Mouse (Mus musculus): Measurements from ENCODE around the gene Farsb. TPM values are rescaled to one million over a fixed set of nuclear protein-coding genes. Genes with fewer than 3 reads are reported as not detected.
A peak's percentile ranks its signal among the peaks of the same experiment; 100 is the strongest.

The Farsb gene
- 139 and 163 TPM in 2 replicates for polyA plus RNA-seq (2015; fragmentation: Nextera tagmentation; extraction: Ambion mirVana)

- WGBS (ENCODE audit: insufficient replicate concordance), result under 1% methylated on average over 31 of the region's 31 CpGs
- ATAC-seq (ENCODE audit: low read depth), result peak; percentile 97
- H3K9ac ChIP-seq, result peak within 1 kb of the TSS; percentile 89
Measured at GRCm38 (mm10) chr1:78488752-78489492, at the start of gene Farsb. Gene Farsb, minus strand, starts transcription at chr1:78488897.

GRCm38 (mm10) chr1:78538396-78538795 is 49.7 kb upstream of the Farsb start:
- Histone ChIP-seq H3K27me3 (no peaks in the 10 kb centered on the region), H3K4me2 (no peak overlapping the region), H3K9ac (no peak overlapping the region), H3K36me3 (no peaks in the 10 kb centered on the region), H3K27ac (no peak overlapping the region), H3K4me1 (replicated peaks) (peaks cover 28% of the 10 kb centered on the region), H3K4me3 (replicated peaks) (no peak overlapping the region), H3K9me3 (replicated peaks) (no peaks in the 10 kb centered on the region)
- 65% methylated on average over 5 of the region's 5 CpGs for WGBS (ENCODE audit: insufficient replicate concordance)
- no peak for DNase-seq
- no peak for ATAC-seq (ENCODE audit: low read depth)

More at GRCm38 (mm10) chr1:78488752-78489492, at the start of gene Farsb:
- H3K4me3 ChIP-seq (replicated peaks), result peak within 1 kb of the TSS; percentile 95
- peak within 1 kb of the TSS; percentile 74 for H3K27ac ChIP-seq
- peaks cover 47% of the 10 kb centered on the region for H3K4me1 ChIP-seq (replicated peaks)
- peak; percentile 86 for DNase-seq
- peak within 1 kb of the TSS; percentile 83 for H3K4me2 ChIP-seq
- peaks cover 16% of the 10 kb centered on the region; the same call in 1 of the 2 replicates for H3K36me3 ChIP-seq
- H3K9me3 ChIP-seq (replicated peaks), result no peaks in the 10 kb centered on the region
- H3K27me3 ChIP-seq, result no peaks in the 10 kb centered on the region

GRCm38 (mm10) chr1:78537494-78538010 is 48.9 kb upstream of the Farsb start:
- Histone ChIP-seq H3K4me1 (replicated peaks) (peaks cover 28% of the 10 kb centered on the region), H3K9me3 (replicated peaks) (no peaks in the 10 kb centered on the region), H3K27me3 (no peaks in the 10 kb centered on the region), H3K36me3 (no peaks in the 10 kb centered on the region), H3K27ac (no peak overlapping the region), H3K4me3 (replicated peaks) (peak overlapping the region; percentile 36), H3K9ac (peak overlapping the region; percentile 34; the same call in 1 of the 2 replicates), H3K4me2 (peak overlapping the region; percentile 62)
- peak; percentile 8 for DNase-seq
- WGBS (ENCODE audit: insufficient replicate concordance), result 14% methylated on average over 16 of the region's 16 CpGs
- ATAC-seq (ENCODE audit: low read depth), result peak; percentile 67

GRCm38 (mm10) chr1:78536310-78537164 is 47.8 kb upstream of the Farsb start:
- Histone ChIP-seq H3K9ac (no peak overlapping the region), H3K4me1 (replicated peaks) (peaks cover 28% of the 10 kb centered on the region), H3K4me2 (peak overlapping the region; percentile 62), H3K4me3 (replicated peaks) (no peak overlapping the region), H3K36me3 (no peaks in the 10 kb centered on the region), H3K27ac (no peak overlapping the region), H3K27me3 (no peaks in the 10 kb centered on the region), H3K9me3 (replicated peaks) (no peaks in the 10 kb centered on the region)
- 33% methylated on average over 19 of the region's 19 CpGs for WGBS (ENCODE audit: insufficient replicate concordance)
- peak; percentile 17 for DNase-seq
- no peak for ATAC-seq (ENCODE audit: low read depth)

- DNase-seq (peak; percentile 33), ATAC-seq (ENCODE audit: low read depth) (peak; percentile 90)
- no peaks in the 10 kb centered on the region for H3K27me3 ChIP-seq
- no peak overlapping the region for H3K4me3 ChIP-seq (replicated peaks)
- WGBS (ENCODE audit: insufficient replicate concordance), result 39% methylated on average over 9 of the region's 9 CpGs
- H3K4me2 ChIP-seq, result no peak overlapping the region
- H3K36me3 ChIP-seq, result no peaks in the 10 kb centered on the region
- no peak overlapping the region for H3K9ac ChIP-seq
- H3K4me1 ChIP-seq (replicated peaks), result peaks cover 28% of the 10 kb centered on the region
- H3K9me3 ChIP-seq (replicated peaks), result no peaks in the 10 kb centered on the region
- H3K27ac ChIP-seq, result no peak overlapping the region
Measured at GRCm38 (mm10) chr1:78534428-78535150, 45.9 kb upstream of the Farsb start.

GRCm38 (mm10) chr1:78532184-78532800 is 43.6 kb upstream of the Farsb start:
- Histone ChIP-seq H3K9ac (no peak overlapping the region), H3K36me3 (no peaks in the 10 kb centered on the region), H3K4me1 (replicated peaks) (peaks cover 23% of the 10 kb centered on the region), H3K9me3 (replicated peaks) (no peaks in the 10 kb centered on the region), H3K4me2 (no peak overlapping the region), H3K27me3 (no peaks in the 10 kb centered on the region), H3K27ac (no peak overlapping the region), H3K4me3 (replicated peaks) (no peak overlapping the region)
- WGBS (ENCODE audit: insufficient replicate concordance), result 77% methylated on average over 15 of the region's 15 CpGs
- ATAC-seq (ENCODE audit: low read depth) (no peak), DNase-seq (no peak)

- H3K4me3 ChIP-seq (replicated peaks), result no peak overlapping the region
Measured at GRCm38 (mm10) chr1:78530500-78531215, 42.0 kb upstream of the Farsb start.

GRCm38 (mm10) chr1:78529011-78529410 is 40.3 kb upstream of the Farsb start:
- DNase-seq (no peak), ATAC-seq (ENCODE audit: low read depth) (no peak)
- WGBS (ENCODE audit: insufficient replicate concordance), result 71% methylated on average over 8 of the region's 8 CpGs
- Histone ChIP-seq H3K36me3 (no peaks in the 10 kb centered on the region), H3K9me3 (replicated peaks) (no peaks in the 10 kb centered on the region), H3K9ac (no peak overlapping the region), H3K27ac (no peak overlapping the region), H3K4me3 (replicated peaks) (no peak overlapping the region), H3K4me2 (no peak overlapping the region), H3K27me3 (no peaks in the 10 kb centered on the region), H3K4me1 (replicated peaks) (0 out of 2 replicates have a peak, but pooled peaks cover 4% of the 10 kb centered on the region)

More at GRCm38 (mm10) chr1:78530500-78531215, 42.0 kb upstream of the Farsb start:
- Histone ChIP-seq H3K4me2 (no peak overlapping the region), H3K36me3 (no peaks in the 10 kb centered on the region), H3K27ac (no peak overlapping the region), H3K9ac (no peak overlapping the region), H3K9me3 (replicated peaks) (no peaks in the 10 kb centered on the region), H3K27me3 (no peaks in the 10 kb centered on the region), H3K4me1 (replicated peaks) (peaks cover 18% of the 10 kb centered on the region)
- ATAC-seq (ENCODE audit: low read depth) (no peak), DNase-seq (no peak)
- 63% methylated on average over 7 of the region's 7 CpGs for WGBS (ENCODE audit: insufficient replicate concordance)

GRCm38 (mm10) chr1:78528356-78528755 is 39.7 kb upstream of the Farsb start:
- DNase-seq (no peak), ATAC-seq (ENCODE audit: low read depth) (no peak)
- no peak overlapping the region for H3K4me3 ChIP-seq (replicated peaks)
- H3K4me1 ChIP-seq (replicated peaks), result no peaks in the 10 kb centered on the region
- WGBS (ENCODE audit: insufficient replicate concordance), result 76% methylated on average over 3 of the region's 3 CpGs
- H3K9me3 ChIP-seq (replicated peaks), result no peaks in the 10 kb centered on the region
- no peaks in the 10 kb centered on the region for H3K36me3 ChIP-seq
- no peak overlapping the region for H3K4me2 ChIP-seq
- H3K9ac ChIP-seq, result no peak overlapping the region
- H3K27ac ChIP-seq, result no peak overlapping the region
- H3K27me3 ChIP-seq, result no peaks in the 10 kb centered on the region

- H3K27ac ChIP-seq, result no peak overlapping the region
- H3K36me3 ChIP-seq, result no peaks in the 10 kb centered on the region
- no peak overlapping the region for H3K4me3 ChIP-seq (replicated peaks)
- H3K9me3 ChIP-seq (replicated peaks), result no peaks in the 10 kb centered on the region
- no peak overlapping the region for H3K4me2 ChIP-seq
- H3K9ac ChIP-seq, result no peak overlapping the region
- 47% methylated on average over 23 of the region's 23 CpGs for WGBS (ENCODE audit: insufficient replicate concordance)
- ATAC-seq (ENCODE audit: low read depth) (no peak), DNase-seq (no peak)
- no peaks in the 10 kb centered on the region for H3K27me3 ChIP-seq
- no peaks in the 10 kb centered on the region for H3K4me1 ChIP-seq (replicated peaks)
Measured at GRCm38 (mm10) chr1:78525189-78525886, 36.6 kb upstream of the Farsb start.
